Mouse (Mus musculus) right cerebral cortex, postnatal 25 days (tissue): Measurements from ENCODE around the gene Tmc7.
A peak's percentile ranks its signal among the peaks of the same experiment; 100 is the strongest.

Experiments
- DNase-seq: peaks from one replicate; pipeline ENCODE4 v3.0.0; 2022

Tmc7 gene

DNA sequence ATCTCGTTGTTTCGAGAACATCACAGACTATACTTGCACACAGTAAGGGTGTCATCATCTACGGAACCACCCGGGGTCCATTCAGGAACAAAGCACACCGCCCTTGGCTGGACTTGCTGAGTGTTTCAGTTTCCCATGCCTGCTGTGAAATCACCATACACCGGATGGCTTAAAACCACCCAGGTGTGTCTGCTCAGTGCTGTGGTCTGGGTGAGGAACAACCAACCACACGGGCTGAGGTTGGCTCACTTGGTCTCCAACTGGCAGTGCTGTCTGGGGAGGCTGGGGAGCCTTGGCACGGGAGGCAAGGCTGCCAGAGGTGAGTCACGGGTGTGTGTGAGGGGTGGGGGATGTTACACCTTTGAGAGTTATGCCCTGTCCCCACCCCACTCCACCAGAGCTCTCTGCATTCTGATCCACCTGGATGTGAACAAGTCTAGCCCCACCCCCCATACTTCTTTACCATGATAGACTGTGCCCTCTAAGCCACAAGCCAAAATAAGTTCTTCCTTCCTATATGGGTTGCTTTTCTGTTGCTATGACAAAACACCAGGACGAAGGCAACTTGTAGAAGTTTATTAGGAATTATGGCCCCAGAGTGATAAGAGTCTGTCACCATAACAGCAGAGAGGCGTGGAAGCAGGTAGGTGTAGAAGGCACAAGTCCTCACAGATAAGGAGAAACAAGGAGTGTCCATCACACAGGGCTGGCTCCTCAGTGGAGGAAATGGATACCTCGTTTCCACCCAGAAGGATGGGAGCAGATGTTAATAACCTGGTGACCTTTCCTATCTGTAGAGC lies 85.4 kb downstream of the Tmc7 start:
- no peak for DNase-seq

DNA sequence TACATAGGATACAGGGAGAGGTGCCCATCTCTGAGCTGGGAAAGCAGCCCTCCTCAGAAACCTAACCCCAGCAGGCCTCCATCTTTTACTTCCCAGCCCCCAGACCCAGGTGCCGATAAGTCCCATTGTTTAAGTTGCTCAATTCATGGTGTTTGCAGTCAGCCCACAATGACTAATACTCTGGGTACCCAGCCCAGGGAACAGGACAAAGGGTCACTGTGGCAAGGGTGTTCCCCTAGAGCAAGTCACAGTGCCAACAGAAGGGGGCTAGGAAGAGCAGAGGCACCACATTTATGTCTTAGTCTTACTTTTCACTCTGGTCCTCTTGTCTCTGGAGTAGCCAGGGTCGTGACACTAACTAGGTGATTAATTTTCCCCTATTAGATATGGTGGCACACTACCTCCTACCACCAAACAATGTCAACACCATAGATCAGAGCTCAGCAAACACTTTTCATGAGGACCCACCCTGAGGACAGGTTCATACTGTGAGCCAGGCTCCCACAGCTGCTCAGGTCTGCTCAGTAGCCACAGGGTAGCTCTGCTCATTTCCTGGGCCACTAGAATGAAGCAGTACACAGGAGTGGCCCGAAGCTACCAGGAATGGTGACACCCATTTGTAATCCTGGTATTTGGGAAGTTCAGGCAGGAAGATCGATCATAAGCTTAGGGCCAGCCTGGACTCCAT lies 89.5 kb downstream of the Tmc7 start:
- DNase-seq = no peak

DNA sequence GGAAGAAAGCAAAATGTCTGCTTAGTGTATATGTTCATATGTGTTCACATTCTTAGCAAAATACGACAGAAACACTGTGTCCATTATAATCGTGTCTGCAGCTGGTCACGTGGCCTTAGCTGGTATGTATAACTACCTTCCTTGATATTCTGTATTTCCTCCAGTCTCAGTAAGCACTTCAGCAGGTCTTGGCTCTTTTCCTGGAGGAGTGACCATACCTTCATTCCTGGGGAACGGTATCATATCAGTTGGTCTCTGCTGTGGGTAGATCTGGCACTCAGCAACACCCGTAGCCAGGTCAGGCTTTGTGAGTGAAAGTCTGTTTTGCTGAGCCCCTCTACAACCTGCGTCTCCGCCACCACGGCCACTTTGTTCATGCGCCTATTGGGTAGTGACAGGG lies 90.6 kb downstream of the Tmc7 start:
- DNase-seq = no peak

DNA sequence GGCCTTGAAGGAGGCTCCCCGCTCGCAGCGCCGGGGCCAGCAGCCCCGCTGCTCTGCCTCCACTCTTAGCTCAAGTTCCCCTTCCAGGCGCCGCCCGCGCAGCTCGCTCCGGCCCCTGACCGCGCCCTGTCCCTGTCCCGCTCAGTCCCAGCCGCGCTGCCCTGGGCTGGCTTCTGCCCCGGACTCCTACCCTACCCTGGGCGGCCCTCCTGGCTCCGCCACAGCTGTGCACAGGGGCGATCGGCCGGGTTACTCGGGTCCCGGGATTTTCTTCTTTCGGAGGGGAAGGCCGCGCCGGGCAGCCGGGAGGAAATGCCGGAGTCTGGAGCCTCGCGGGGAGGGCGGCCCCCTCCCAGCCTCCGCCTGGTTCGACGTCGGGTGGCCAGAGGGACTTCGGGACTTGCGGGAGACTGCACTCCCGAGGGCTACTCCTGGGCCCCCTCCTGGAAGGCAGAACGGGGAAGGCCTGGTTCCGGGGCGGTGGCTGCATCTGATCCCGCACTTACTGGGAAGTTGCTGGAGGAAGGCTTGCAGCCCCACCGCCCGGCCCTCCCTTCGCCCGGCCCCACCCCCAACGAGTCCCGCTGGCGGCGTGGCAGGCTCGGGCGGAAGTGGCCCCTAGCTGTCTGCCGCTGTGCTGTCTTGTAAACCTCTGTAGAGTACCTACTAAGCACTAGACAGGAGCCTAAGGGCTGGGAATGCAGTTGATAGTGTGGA lies 92.9 kb downstream of the Tmc7 start, which contains the start of gene Itpripl2:
TSS of gene Itpripl2 (minus strand) at position 545 of the 717 bp plus-strand sequence.
- DNase-seq = peak; percentile 24

DNA sequence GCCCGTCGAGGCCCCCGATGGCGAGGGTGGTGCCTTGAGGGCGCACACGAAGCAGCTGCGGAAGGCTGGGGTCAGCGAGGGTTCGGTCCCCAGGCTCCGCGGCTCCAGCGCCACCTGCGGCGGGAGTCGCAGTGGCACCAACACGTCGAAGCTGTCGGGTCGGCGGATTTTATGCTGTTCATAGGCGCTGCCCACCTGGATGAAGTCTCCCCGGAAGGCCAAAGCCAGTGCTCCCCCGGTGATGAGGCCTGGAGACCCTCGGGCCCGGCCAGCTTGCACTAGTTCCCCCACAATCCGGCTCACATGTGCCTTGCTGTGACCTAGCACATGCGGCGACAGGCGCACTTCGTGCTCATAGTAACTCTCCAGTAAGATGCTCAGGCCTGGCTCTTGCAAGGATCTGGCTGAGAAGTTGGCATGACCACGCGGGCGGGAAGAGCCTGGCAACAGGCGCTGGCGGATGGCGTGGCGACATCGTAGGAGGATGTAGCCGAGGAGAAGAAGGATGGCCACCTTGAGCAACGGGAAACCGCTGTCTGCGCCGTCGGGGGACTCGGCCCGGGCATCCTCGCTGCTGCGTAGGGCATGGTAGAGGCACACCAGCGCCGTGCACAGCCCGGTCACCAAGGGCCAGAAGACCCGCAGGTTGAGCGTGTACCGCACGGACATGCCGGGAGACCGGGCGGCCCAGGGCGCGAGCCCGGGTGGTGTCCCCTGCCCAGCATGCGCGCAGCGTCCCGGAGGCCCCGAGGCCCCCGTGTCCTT lies 93.7 kb downstream of the Tmc7 start:
- DNase-seq = no peak

DNA sequence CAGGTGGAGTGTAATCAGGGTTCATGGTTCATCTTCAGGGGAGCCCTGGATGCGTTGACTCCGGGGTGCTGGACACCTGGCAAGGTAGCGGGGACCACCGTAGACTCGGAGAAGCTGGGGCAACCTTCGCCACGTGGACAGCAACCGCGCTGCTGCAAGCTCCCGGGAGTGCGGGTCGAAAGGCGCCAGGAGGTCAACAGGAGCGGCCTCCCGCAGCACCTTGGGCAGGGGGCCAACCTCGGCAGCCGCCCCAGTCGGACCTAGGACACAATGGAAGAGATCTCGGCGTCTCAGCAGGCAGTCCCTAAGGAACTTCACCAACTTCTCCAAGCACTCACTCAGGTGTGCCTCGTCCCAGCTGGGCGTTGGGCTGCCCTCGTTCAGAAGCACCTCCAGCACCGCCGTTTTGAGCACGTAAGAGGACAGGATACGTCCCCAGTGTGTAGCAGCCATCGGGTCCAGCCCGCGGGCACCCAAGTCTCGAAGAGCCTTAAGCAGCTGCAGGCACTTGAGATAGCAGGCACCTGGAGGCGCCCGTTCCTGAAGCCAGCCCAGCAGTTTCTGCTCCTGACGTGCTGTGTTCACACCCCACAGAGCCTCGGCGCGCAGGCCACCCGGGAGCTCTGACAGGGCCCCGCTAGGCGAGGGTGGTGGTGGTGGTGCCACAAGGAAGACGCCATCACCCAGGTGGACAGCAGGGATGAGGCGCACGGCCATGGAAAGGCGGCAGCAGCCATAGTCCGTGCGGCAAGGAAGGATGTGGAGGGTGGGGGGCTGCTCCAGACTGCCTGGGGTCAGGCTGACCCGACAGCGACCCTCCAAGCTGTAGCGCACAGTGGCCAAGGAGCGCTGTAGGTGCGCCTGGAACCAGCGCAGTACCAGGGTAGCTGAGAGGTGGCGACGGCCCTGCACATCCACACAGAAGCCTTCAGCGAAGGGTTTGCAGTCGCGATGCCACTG lies 94.5 kb downstream of the Tmc7 start:
- DNase-seq = no peak

DNA sequence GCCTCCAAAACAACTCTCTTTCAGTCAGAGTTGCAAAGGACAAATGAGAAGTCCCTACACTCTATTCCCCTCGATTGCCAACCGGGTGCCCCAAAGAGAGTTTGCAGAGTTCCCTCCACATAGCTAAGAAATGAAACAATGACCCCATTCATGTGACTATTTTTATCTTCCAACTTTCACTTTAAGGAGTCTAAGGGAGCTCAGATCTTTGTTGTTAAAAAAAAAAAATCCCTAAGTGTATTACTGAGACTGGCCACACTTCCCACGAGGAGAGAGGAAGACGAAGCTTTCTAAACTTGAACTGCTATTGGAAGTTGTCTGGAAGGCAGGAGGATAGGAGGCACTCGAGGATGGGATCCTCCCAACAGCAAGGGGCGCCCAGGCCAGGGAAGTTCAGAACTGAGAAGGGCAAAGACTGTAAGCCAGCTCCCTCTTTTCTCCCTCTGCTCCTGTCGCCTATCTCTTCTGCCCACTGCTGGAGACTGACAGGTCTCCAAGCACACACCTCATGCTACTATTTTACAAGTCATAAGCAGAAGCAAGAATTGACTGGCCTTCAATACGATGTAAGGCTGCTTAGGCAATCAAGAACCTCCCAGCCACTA lies 96.4 kb downstream of the Tmc7 start:
- no peak for DNase-seq

DNA sequence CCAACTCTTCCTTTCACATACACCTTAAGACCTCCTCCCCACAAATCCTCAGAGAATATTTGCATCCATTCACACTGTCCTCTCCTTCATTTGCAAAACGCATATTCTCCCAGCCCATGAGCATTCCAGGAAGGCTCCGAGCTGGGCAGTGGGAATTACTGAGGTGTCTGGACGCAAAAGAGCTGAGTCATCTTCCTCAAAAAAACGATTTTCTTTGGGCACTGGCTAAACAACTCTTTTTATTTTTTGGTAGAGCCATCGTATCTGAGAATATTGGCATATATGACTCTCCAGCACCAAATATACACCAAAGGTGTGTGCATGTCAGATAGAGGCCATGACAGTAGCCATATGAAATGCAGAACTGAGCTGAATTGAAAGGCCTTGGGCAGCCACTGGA lies 97.6 kb downstream of the Tmc7 start:
- DNase-seq = no peak
